19 mouse cellular contexts compared by ENCODE assay signal in genomic region chr16:24792836-24793235, GRCm38 (mm10).
A peak's percentile ranks its signal among the peaks of the same experiment; 100 is the strongest.
DNase-seq lines count a peak whose midpoint lies in the region; ATAC-seq and TF ChIP-seq lines count a peak whose summit lies in the region.
"Had no signal": no experiment of that assay in that cellular context is flagged by ENCODE, and none has a peak within 500 bp of the region (broad histone marks: within the 10 kb centered on the region; RNA-seq: fewer than 3 reads in every experiment).

No protein-coding gene starts in this region.

- DNase-seq in embryonic facial prominence, embryonic 10.5 days (ENCODE audit: low spot score) = no peak
- peak; percentile 4 for DNase-seq in left cerebral cortex, postnatal 4 days
- no peak for DNase-seq in left cerebral cortex, adult 8-10 months (ENCODE audit: low spot score in 2 of 2)
- no peak for DNase-seq in lung, adult 2 months
- DNase-seq in NIH3T3 (ENCODE audit: low read depth) = peak; percentile 58
- DNase-seq in urinary bladder, postnatal 4 days (ENCODE audit: low spot score in 2 of 2) = no peak
- DNase-seq: adrenal gland, adult 2 months; adrenal gland, postnatal 25 days; cerebellum, adult 18-20 months; cerebellum, postnatal 10 days; forebrain, postnatal 0 days; gastrocnemius, postnatal 14 days; heart, postnatal 36 days had no signal

- ATAC-seq in embryonic facial prominence, embryonic 13.5 days (ENCODE audit: insufficient number of reproducible peaks, insufficient read depth, low FRiP score, low TSS enrichment, low read depth) = no peak
- no peak for ATAC-seq in lung, embryonic 16.5 days (ENCODE audit: low read depth)
- ATAC-seq: forebrain, embryonic 13.5 days; forebrain, postnatal 0 days; hindbrain, embryonic 16.5 days had no signal

- TF ChIP-seq POLR2A in lung, adult 2 months (IDR thresholded peaks at IDR 0.05; ENCODE audit: borderline replicate concordance, extremely low read depth, low read depth, low read length) = no peak

- intact Hi-C loops in left cerebral cortex, postnatal 4 days (cut with DNase I) = no loop called here

- H3K27me3 ChIP-seq in embryonic facial prominence, embryonic 13.5 days = no peaks in the 10 kb centered on the region
- no peaks in the 10 kb centered on the region for H3K27me3 ChIP-seq in embryonic facial prominence, embryonic 10.5 days (replicated peaks; ENCODE audit: low read depth, poor library complexity, severe bottlenecking)
- H3K27me3 ChIP-seq in lung, embryonic 16.5 days (ENCODE audit: control insufficient read depth, insufficient read depth, low read depth, low read length) = no peaks in the 10 kb centered on the region
- H3K27me3 ChIP-seq: CH12.LX; forebrain, embryonic 13.5 days; heart, embryonic 13.5 days had no signal

- 42% methylated on average over 4 of the region's 4 CpGs for WGBS in embryonic facial prominence, embryonic 13.5 days
- WGBS in embryonic facial prominence, embryonic 10.5 days = 86% methylated on average over 4 of the region's 4 CpGs
- WGBS in lung, embryonic 16.5 days = 79% methylated on average over 4 of the region's 4 CpGs
- 90% methylated on average over 4 of the region's 4 CpGs for WGBS in lung, adult 2 months

- H3K9me3 ChIP-seq in embryonic facial prominence, embryonic 13.5 days = no peaks in the 10 kb centered on the region
- H3K9me3 ChIP-seq in embryonic facial prominence, embryonic 10.5 days = no peaks in the 10 kb centered on the region
- no peaks in the 10 kb centered on the region for H3K9me3 ChIP-seq in lung, embryonic 16.5 days (ENCODE audit: control insufficient read depth, low read length)
- H3K9me3 ChIP-seq: forebrain, embryonic 13.5 days; heart, embryonic 13.5 days had no signal

- peaks cover 15% of the 10 kb centered on the region for H3K4me1 ChIP-seq in embryonic facial prominence, embryonic 13.5 days
- H3K4me1 ChIP-seq in embryonic facial prominence, embryonic 10.5 days = no peaks in the 10 kb centered on the region
- H3K4me1 ChIP-seq in lung, embryonic 16.5 days (replicated peaks; ENCODE audit: control insufficient read depth, insufficient read depth, low read length) = no peaks in the 10 kb centered on the region; the same call in 1 of the 2 replicates
- no peaks in the 10 kb centered on the region; the same call in 1 of the 2 replicates for H3K4me1 ChIP-seq in lung, adult 2 months (ENCODE audit: control insufficient read depth, insufficient read depth, low read length)
- H3K4me1 ChIP-seq: forebrain, embryonic 13.5 days had no signal

- no peak overlapping the region for H3K4me3 ChIP-seq in embryonic facial prominence, embryonic 13.5 days
- no peak overlapping the region for H3K4me3 ChIP-seq in embryonic facial prominence, embryonic 10.5 days
- H3K4me3 ChIP-seq in lung, embryonic 16.5 days (ENCODE audit: low read length) = no peak overlapping the region
- H3K4me3 ChIP-seq in lung, adult 2 months (replicated peaks; ENCODE audit: extremely low read depth, low read depth, low read length) = no peak overlapping the region
- H3K4me3 ChIP-seq: forebrain, embryonic 13.5 days; heart, embryonic 13.5 days had no signal

- peak overlapping the region; percentile 57; the same call in 1 of the 2 replicates for H3K27ac ChIP-seq in embryonic facial prominence, embryonic 13.5 days
- H3K27ac ChIP-seq in embryonic facial prominence, embryonic 10.5 days (replicated peaks) = no peak overlapping the region
- H3K27ac ChIP-seq in lung, embryonic 16.5 days (ENCODE audit: low read length) = peak overlapping the region; percentile 10
- H3K27ac ChIP-seq: forebrain, embryonic 13.5 days; heart, embryonic 13.5 days had no signal

- H3K36me3 ChIP-seq in embryonic facial prominence, embryonic 13.5 days = no peaks in the 10 kb centered on the region
- no peaks in the 10 kb centered on the region for H3K36me3 ChIP-seq in embryonic facial prominence, embryonic 10.5 days (replicated peaks)
- no peaks in the 10 kb centered on the region for H3K36me3 ChIP-seq in lung, embryonic 16.5 days (ENCODE audit: control insufficient read depth, insufficient read depth, low read length)
- H3K36me3 ChIP-seq: heart, embryonic 13.5 days had no signal

- no peak overlapping the region for H3K4me2 ChIP-seq in embryonic facial prominence, embryonic 13.5 days
- H3K4me2 ChIP-seq in lung, embryonic 16.5 days (ENCODE audit: low read depth, low read length) = no peak overlapping the region
- H3K4me2 ChIP-seq: forebrain, embryonic 13.5 days; heart, embryonic 13.5 days had no signal

- TF ChIP-seq CTCF in lung, adult 2 months (IDR thresholded peaks at IDR 0.05; ENCODE audit: insufficient read depth, low read length) = no peak

- no peak overlapping the region for H3K9ac ChIP-seq in embryonic facial prominence, embryonic 13.5 days
- H3K9ac ChIP-seq in lung, embryonic 16.5 days (ENCODE audit: low read length) = no peak overlapping the region
- H3K9ac ChIP-seq: forebrain, embryonic 13.5 days; forebrain, postnatal 0 days; heart, embryonic 13.5 days had no signal

Comparison
In these comparisons a context has a peak if more than half of its experiments do, and no peak if none do; other contexts are left out.
1. DNase-seq: peak in left cerebral cortex, postnatal 4 days (single experiment) and NIH3T3 (single experiment); none in embryonic facial prominence, embryonic 10.5 days (single experiment), left cerebral cortex, adult 8-10 months (0 of 2), lung, adult 2 months (single experiment) and urinary bladder, postnatal 4 days (0 of 2).